Mouse (Mus musculus) neural tube, embryonic 13.5 days (tissue): ENCODE data around the gene Rgmb. TPM values are rescaled to one million over a fixed set of nuclear protein-coding genes. Genes with fewer than 3 reads are reported as not detected.

Experiments used
- ATAC-seq: fragments of 200-750 bp; cut with Nextera tagmentation; 2 replicates; pipeline ENCODE4 v1.8.0; 2017; ENCODE audit warnings: low read depth, mild to moderate bottlenecking, moderate TSS enrichment, moderate library complexity
- H3K27ac ChIP-seq: fragments of 300-500 bp; sonication (generic); replicated peaks from 2 replicates; pipeline ENCODE4 v1.5.1; 2015; ENCODE audit warnings: moderate library complexity, mild to moderate bottlenecking, inconsistent platforms
- H3K27me3 ChIP-seq: fragments of 300-500 bp; sonication (generic); 2 replicates; pipeline ENCODE4 v1.6.1; 2015; ENCODE audit warnings: mild to moderate bottlenecking, inconsistent platforms
- H3K36me3 ChIP-seq: fragments of 300-500 bp; sonication (generic); 2 replicates; pipeline ENCODE4 v1.6.1; 2015; ENCODE audit warnings: mild to moderate bottlenecking, inconsistent platforms
- H3K4me1 ChIP-seq: fragments of 300-500 bp; sonication (generic); replicated peaks from 2 replicates; pipeline ENCODE4 v1.6.1; 2015; ENCODE audit warnings: inconsistent platforms
- H3K4me2 ChIP-seq: fragments of 300-500 bp; sonication (generic); 2 replicates; pipeline ENCODE4 v1.6.1; 2015; ENCODE audit warnings: inconsistent platforms, mild to moderate bottlenecking, moderate library complexity
- H3K4me3 ChIP-seq: fragments of 300-500 bp; sonication (generic); 2 replicates; pipeline ENCODE4 v1.5.1; 2015; ENCODE audit warnings: mild to moderate bottlenecking, inconsistent platforms
- H3K9ac ChIP-seq: fragments of 300-500 bp; sonication (generic); 2 replicates; pipeline ENCODE4 v1.6.1; 2015; ENCODE audit warnings: moderate library complexity, mild to moderate bottlenecking, inconsistent platforms
- H3K9me3 ChIP-seq: fragments of 300-500 bp; sonication (generic); 2 replicates; pipeline ENCODE4 v1.6.1; 2016; ENCODE audit warnings: inconsistent platforms
- WGBS: fragments of 180-500 bp; shearing (Covaris S2); methylation state at CpG from one replicate; pipeline ENCODE4 v1.1.7; 2015; 5-methylcytosine and 5-hydroxymethylcytosine counted together
- polyA plus RNA-seq: library from polyadenylated mRNA; unstranded; fragments of >200 nt; fragmentation: Nextera tagmentation; extraction: Ambion mirVana; gene quantifications from 2 replicates; pipeline ENCODE4 v1.2.1, GENCODE M21; 2015

Rgmb gene
- polyA plus RNA-seq, 1 experiment from 2014 or later = 88.9 TPM

DNA sequence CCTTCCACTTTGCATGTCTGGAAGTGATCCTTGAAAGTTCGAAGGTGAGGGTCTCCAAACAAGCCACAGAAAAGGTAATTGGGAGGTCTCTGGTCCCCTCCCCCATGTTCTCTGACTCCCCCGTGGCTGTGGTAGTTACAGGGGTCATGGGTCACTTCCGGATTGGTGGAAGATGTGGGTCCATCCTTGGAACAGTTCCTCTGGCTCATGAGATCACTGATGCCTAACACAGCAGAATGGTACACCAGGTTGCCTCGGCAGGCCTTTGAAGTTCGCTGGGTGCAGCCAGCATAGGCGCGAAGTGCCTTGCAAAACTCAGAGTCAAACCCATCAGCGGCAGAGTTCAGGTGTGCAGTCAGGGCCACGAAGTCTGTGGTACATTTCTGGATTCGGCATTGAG is 10.1 kb downstream of the Rgmb start:
- 77% methylated on average over 10 of the region's 10 CpGs for WGBS
- H3K27ac ChIP-seq = no peak overlapping the region
- 0 out of 2 replicates have a peak overlapping the region, but pooled peaks have one; percentile 8 for H3K4me3 ChIP-seq
- H3K27me3 ChIP-seq = no peaks in the 10 kb centered on the region
- H3K36me3 ChIP-seq = peaks cover 45% of the 10 kb centered on the region
- ATAC-seq = no peak
- H3K9ac ChIP-seq = 0 out of 2 replicates have a peak overlapping the region, but pooled peaks have one; percentile 2
- H3K4me1 ChIP-seq = peaks cover 78% of the 10 kb centered on the region
- no peaks in the 10 kb centered on the region for H3K9me3 ChIP-seq
- H3K4me2 ChIP-seq = peak overlapping the region; percentile 33

DNA sequence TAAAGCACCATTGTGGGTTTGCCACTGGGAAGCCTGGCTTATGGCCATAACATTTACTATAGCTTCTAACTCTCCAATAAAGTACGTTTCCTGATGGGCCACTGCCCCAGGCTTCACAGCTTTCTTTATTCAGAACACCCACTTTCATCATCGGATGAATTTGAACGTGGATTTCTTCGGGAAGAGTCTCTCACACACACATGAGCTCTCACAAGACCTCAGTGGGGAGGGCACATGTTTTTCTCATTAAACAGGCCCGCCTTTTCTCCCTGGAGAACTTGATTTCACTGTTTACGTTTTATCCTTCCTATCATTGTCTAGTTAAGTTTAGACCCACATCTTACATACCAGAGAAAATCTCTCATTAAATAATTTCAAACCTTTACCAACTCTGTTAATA is 10.7 kb downstream of the Rgmb start:
- Histone ChIP-seq H3K9me3 (no peaks in the 10 kb centered on the region), H3K27ac (no peak overlapping the region), H3K4me1 (peaks cover 84% of the 10 kb centered on the region), H3K36me3 (peaks cover 49% of the 10 kb centered on the region), H3K27me3 (no peaks in the 10 kb centered on the region), H3K9ac (no peak overlapping the region), H3K4me3 (no peak overlapping the region), H3K4me2 (peak overlapping the region; percentile 33)
- WGBS = 51% methylated on average over 6 of the region's 6 CpGs
- ATAC-seq = no peak

GRCm38 (mm10) chr17:15818372-15818771 is 12.5 kb downstream of the Rgmb start:
- Histone ChIP-seq H3K4me1 (peaks cover 88% of the 10 kb centered on the region), H3K4me3 (no peak overlapping the region)
- 79% methylated on average over 8 of the region's 8 CpGs for WGBS

GRCm38 (mm10) chr17:15817634-15818033 is 13.2 kb downstream of the Rgmb start:
- H3K4me1 ChIP-seq = peaks cover 88% of the 10 kb centered on the region
- no peak for ATAC-seq
- H3K36me3 ChIP-seq = peaks cover 58% of the 10 kb centered on the region
- no peak overlapping the region for H3K9ac ChIP-seq
- no peaks in the 10 kb centered on the region for H3K9me3 ChIP-seq
- H3K27ac ChIP-seq = no peak overlapping the region
- H3K4me2 ChIP-seq = peak overlapping the region; percentile 4; the same call in 1 of the 2 replicates
- 89% methylated on average over 2 of the region's 2 CpGs for WGBS
- no peak overlapping the region for H3K4me3 ChIP-seq
- no peaks in the 10 kb centered on the region for H3K27me3 ChIP-seq

More at GRCm38 (mm10) chr17:15818372-15818771, 12.5 kb downstream of the Rgmb start:
- Histone ChIP-seq H3K36me3 (peaks cover 52% of the 10 kb centered on the region), H3K4me2 (no peak overlapping the region), H3K27me3 (no peaks in the 10 kb centered on the region), H3K9me3 (no peaks in the 10 kb centered on the region), H3K27ac (no peak overlapping the region), H3K9ac (no peak overlapping the region)
- no peak for ATAC-seq

DNA sequence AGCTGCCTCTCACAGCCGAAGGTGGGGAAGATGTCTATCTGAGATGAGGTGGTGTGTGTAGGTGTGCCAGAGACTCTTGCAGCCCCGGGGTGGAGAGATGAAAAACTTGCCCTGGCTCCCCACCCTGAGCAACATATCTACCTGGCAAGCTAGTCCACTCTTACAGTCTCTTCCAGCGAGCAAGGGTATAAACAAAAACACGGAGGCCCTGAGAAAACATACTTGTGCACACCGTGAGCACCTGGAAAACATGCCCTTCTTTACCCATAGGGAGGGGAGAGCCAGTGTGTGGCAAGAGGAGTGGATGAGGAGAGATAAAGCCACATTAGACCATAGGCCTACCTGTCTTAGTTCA is 13.8 kb downstream of the Rgmb start:
- no peak overlapping the region for H3K9ac ChIP-seq
- H3K27me3 ChIP-seq = no peaks in the 10 kb centered on the region
- H3K4me3 ChIP-seq = no peak overlapping the region
- H3K4me2 ChIP-seq = 0 out of 2 replicates have a peak overlapping the region, but pooled peaks have one; percentile 4
- WGBS = 93% methylated on average over 5 of the region's 5 CpGs
- H3K27ac ChIP-seq = no peak overlapping the region
- H3K9me3 ChIP-seq = no peaks in the 10 kb centered on the region
- peaks cover 89% of the 10 kb centered on the region for H3K4me1 ChIP-seq
- no peak; the same call in 1 of the 2 replicates for ATAC-seq
- peaks cover 59% of the 10 kb centered on the region for H3K36me3 ChIP-seq

GRCm38 (mm10) chr17:15816379-15817095 is 14.3 kb downstream of the Rgmb start:
- Histone ChIP-seq H3K27ac (no peak overlapping the region), H3K36me3 (peaks cover 59% of the 10 kb centered on the region), H3K4me1 (peaks cover 92% of the 10 kb centered on the region), H3K4me3 (no peak overlapping the region), H3K9me3 (no peaks in the 10 kb centered on the region), H3K9ac (no peak overlapping the region), H3K4me2 (no peak overlapping the region; the same call in 1 of the 2 replicates), H3K27me3 (no peaks in the 10 kb centered on the region)
- no peak; the same call in 1 of the 2 replicates for ATAC-seq
- WGBS = 79% methylated on average over 11 of the region's 11 CpGs

GRCm38 (mm10) chr17:15815312-15816018 is 15.4 kb downstream of the Rgmb start:
- WGBS = 85% methylated on average over 10 of the region's 10 CpGs
- peak overlapping the region; percentile 26 for H3K4me2 ChIP-seq
- H3K27me3 ChIP-seq = no peaks in the 10 kb centered on the region
- peaks cover 53% of the 10 kb centered on the region for H3K36me3 ChIP-seq
- no peak overlapping the region for H3K27ac ChIP-seq
- no peak overlapping the region for H3K4me3 ChIP-seq
- H3K9me3 ChIP-seq = no peaks in the 10 kb centered on the region
- peaks cover 92% of the 10 kb centered on the region for H3K4me1 ChIP-seq
- no peak for ATAC-seq
- H3K9ac ChIP-seq = no peak overlapping the region

GRCm38 (mm10) chr17:15813658-15814212 is 17.1 kb downstream of the Rgmb start:
- no peaks in the 10 kb centered on the region for H3K9me3 ChIP-seq
- WGBS = 58% methylated on average over 3 of the region's 3 CpGs
- H3K4me3 ChIP-seq = no peak overlapping the region
- H3K27ac ChIP-seq = peak overlapping the region; percentile 20
- peaks cover 94% of the 10 kb centered on the region for H3K4me1 ChIP-seq
- H3K36me3 ChIP-seq = peaks cover 37% of the 10 kb centered on the region
- no peak for ATAC-seq
- no peaks in the 10 kb centered on the region for H3K27me3 ChIP-seq
- H3K9ac ChIP-seq = peak overlapping the region; percentile 41; the same call in 1 of the 2 replicates
- peak overlapping the region; percentile 26; the same call in 1 of the 2 replicates for H3K4me2 ChIP-seq

DNA sequence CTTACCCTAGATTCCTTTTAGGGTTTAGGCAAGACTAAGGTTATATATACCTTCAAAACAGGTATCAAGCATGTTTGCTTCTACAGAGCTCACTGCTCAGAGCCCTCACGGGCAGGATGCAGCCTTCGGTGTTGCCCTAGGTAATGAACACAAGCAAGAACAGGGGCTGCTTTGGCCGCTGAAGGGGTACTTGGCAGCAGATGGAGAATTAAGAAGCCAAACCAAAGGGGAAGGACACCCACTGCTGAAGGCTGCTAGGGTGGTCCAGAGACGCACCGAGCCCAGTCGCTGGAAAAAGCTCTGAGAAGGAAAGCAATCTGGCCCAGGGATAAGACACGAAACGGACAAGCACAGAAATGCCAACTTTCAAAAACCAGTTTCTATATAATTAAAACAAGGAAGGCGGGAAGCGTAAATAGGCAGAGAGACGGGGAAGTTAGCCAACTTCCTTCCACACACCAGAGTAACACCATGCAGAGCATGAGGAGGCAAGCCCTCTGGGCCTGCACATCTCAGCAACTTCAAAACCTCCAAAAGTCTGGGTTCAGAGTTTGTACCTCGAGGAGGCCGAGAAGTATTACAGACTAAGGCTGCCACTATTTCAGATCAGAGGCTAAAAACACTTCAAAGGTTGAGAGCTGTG is 18.6 kb downstream of the Rgmb start:
- Histone ChIP-seq H3K9ac (no peak overlapping the region), H3K9me3 (no peaks in the 10 kb centered on the region), H3K36me3 (peaks cover 28% of the 10 kb centered on the region), H3K27ac (no peak overlapping the region), H3K4me1 (peaks cover 97% of the 10 kb centered on the region), H3K27me3 (no peaks in the 10 kb centered on the region), H3K4me3 (no peak overlapping the region), H3K4me2 (no peak overlapping the region)
- no peak for ATAC-seq
- WGBS = 74% methylated on average over 13 of the region's 13 CpGs

DNA sequence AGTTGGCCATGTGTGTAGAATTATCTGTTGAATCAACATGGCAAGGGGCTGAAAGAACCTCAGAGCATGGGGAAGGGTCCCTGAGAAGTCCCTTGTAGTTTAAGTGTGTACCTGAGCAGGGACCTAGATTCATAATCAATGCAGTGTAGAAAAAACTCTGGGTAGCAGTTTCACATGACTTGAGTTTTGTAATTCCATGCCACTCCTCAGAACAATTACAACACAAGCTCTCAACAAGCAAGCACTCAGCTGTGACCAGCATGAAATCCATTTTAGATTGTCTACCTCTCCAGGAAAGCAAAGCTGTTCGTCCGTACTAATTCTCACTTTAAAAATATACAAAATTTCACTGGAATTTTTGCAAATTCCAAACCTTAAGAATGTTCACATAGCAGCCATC is 20.9 kb downstream of the Rgmb start:
- Histone ChIP-seq H3K36me3 (peaks cover 29% of the 10 kb centered on the region), H3K27me3 (no peaks in the 10 kb centered on the region), H3K4me2 (0 out of 2 replicates have a peak overlapping the region, but pooled peaks have one; percentile 13), H3K4me3 (no peak overlapping the region), H3K9me3 (no peaks in the 10 kb centered on the region), H3K27ac (no peak overlapping the region), H3K4me1 (peaks cover 89% of the 10 kb centered on the region), H3K9ac (no peak overlapping the region)
- ATAC-seq = no peak
- WGBS = 56% methylated on average over 2 of the region's 2 CpGs

DNA sequence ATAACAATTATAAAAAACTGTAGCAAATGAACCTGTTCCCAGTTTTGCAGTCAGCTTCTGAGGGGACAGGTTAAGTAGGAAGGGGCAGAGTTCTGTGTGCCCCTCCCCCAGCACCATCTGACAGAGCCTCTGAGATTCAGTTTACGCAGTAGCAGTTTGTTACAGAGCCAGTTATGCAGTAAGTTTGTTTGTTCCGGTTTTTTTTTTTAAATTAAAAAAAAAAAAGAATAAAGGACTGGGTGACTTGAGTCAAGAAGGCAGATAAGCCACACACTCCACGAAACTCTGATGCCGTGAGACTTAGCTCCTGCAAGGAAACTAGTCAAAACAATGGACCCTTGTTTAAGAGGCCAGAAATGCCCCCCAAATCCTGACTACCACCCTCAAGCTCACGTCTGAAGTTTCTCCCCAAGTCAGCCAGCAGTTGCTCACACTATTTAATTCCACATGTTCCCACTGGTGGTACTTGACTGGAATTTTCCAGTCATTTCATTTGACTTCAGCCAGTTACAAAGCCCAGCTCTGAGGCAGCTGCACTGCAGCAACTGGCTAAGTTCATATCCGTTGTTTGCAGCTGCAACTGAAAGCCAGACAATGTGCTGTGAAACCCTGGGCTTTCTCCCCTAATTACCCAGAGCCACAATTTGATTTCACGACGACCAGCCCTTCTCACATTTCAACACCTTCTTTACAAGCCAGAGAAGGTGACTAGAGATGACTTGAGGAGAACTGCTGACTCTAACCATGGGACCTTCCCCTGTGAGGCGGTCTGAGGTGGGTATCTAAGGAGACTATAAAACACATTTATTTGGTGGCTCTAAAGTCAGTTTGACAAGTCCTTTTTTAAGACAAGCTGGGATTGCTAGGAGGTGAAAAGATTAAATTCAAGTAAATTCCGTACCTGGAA is 22.1 kb downstream of the Rgmb start:
- ATAC-seq = no peak
- 0 out of 2 replicates have a peak overlapping the region, but pooled peaks have one; percentile 32 for H3K9ac ChIP-seq
- peak overlapping the region; percentile 46 for H3K27ac ChIP-seq
- peak overlapping the region; percentile 13; the same call in 1 of the 2 replicates for H3K4me2 ChIP-seq
- peaks cover 29% of the 10 kb centered on the region for H3K36me3 ChIP-seq
- H3K4me1 ChIP-seq = peaks cover 77% of the 10 kb centered on the region
- no peak overlapping the region for H3K4me3 ChIP-seq
- no peaks in the 10 kb centered on the region for H3K27me3 ChIP-seq
- no peaks in the 10 kb centered on the region for H3K9me3 ChIP-seq
- WGBS = 18% methylated on average over 10 of the region's 10 CpGs
